Mouse (Mus musculus) heart, adult 2 months (tissue): ENCODE results near the gene Gm11111. TPM values are rescaled to one million over a fixed set of nuclear protein-coding genes. Genes with fewer than 3 reads are reported as not detected.

Source experiments
- DNase-seq, 2 experiments: peaks; one replicate each; pipeline ENCODE4 v3.0.0; 2021
- H3K27ac ChIP-seq: fragments of 200-600 bp; 2 replicates; pipeline ENCODE4 v1.8.1; 2022
- H3K27me3 ChIP-seq: fragments of 200-500 bp; 2 replicates; pipeline ENCODE4 v1.6.1; 2012; ENCODE audit warnings: mild to moderate bottlenecking, low read length, inconsistent platforms, mixed read lengths; ENCODE audit not compliant: control insufficient read depth, insufficient read depth
- H3K36me3 ChIP-seq: fragments of 200-500 bp; 2 replicates; pipeline ENCODE4 v1.6.1; 2012; ENCODE audit warnings: low read length, inconsistent platforms; ENCODE audit not compliant: control insufficient read depth, insufficient read depth
- H3K4me1 ChIP-seq: fragments of 200-500 bp; 2 replicates; pipeline ENCODE4 v1.6.1; 2011; ENCODE audit warnings: low read length; ENCODE audit not compliant: control insufficient read depth, insufficient read depth
- H3K4me3 ChIP-seq: fragments of 200-600 bp; 2 replicates; pipeline ENCODE4 v1.8.1; 2022
- H3K79me2 ChIP-seq: fragments of 200-500 bp; replicated peaks from 2 replicates; pipeline ENCODE4 v1.6.1; 2012; ENCODE audit warnings: mild to moderate bottlenecking, inconsistent platforms, low read length, moderate library complexity, mixed read lengths; ENCODE audit not compliant: control insufficient read depth, insufficient read depth
- H3K9ac ChIP-seq: fragments of 200-500 bp; 2 replicates; pipeline ENCODE4 v1.6.1; 2012; ENCODE audit warnings: low read depth, mild to moderate bottlenecking, control low read depth, inconsistent platforms, low read length, mixed read lengths
- CTCF ChIP-seq: fragments of 200-600 bp; IDR thresholded peaks from 2 replicates; pipeline ENCODE4 v1.8.1; 2022; ENCODE audit warnings: antibody characterized with exemption, mild to moderate bottlenecking, moderate library complexity
- EP300 ChIP-seq: fragments of 200-500 bp; IDR thresholded peaks from 2 replicates; pipeline ENCODE4 v1.6.1; 2011; ENCODE audit warnings: low read depth, low read length, control low read depth; ENCODE audit not compliant: insufficient read depth
- POLR2A ChIP-seq: fragments of 200-500 bp; IDR thresholded peaks from 2 replicates; pipeline ENCODE4 v1.6.1; 2011; ENCODE audit warnings: mild to moderate bottlenecking, low read depth, low read length, control low read depth; ENCODE audit not compliant: insufficient read depth
- WGBS: fragments of 180-500 bp; shearing (Covaris S2); methylation state at CpG from one replicate; pipeline ENCODE4 v1.1.7; 2018; 5-methylcytosine and 5-hydroxymethylcytosine counted together
- intact Hi-C: fragments of 180-260 bp; cut with DNase I; formaldehyde crosslinking; loops from one replicate; pipeline ENCODE4 v1.15.1; 2025
- polyA plus RNA-seq: library from polyadenylated mRNA; depleted of rRNA; stranded (reverse); fragments of >200 nt; gene quantifications from 2 replicates; pipeline ENCODE4 v1.2.3, GENCODE M21; 2012
- total RNA-seq, 2 experiments: library from RNA; stranded (reverse); gene quantifications; 2 replicates each; pipeline ENCODE4 v1.2.3; 2021

The Gm11111 gene
- total and polyA plus RNA-seq, 3 experiments: not detected

- Histone ChIP-seq H3K9ac (no peak overlapping the region), H3K27me3 (no peaks in the 10 kb centered on the region), H3K27ac (no peak overlapping the region), H3K4me3 (no peak overlapping the region), H3K79me2 (no peaks in the 10 kb centered on the region), H3K4me1 (no peaks in the 10 kb centered on the region), H3K36me3 (no peaks in the 10 kb centered on the region)
- TF ChIP-seq POLR2A: no peak
- no peak for TF ChIP-seq EP300
- no peak for TF ChIP-seq CTCF
- 56% methylated on average over 9 of the region's 9 CpGs for WGBS
- intact Hi-C loops: no loop called here
- DNase-seq: no peak
These were observed 11.3 kb downstream of the Gm11111 start for GRCm38 (mm10) chr5:98563801-98564200.

- Histone ChIP-seq H3K36me3 (no peaks in the 10 kb centered on the region), H3K27me3 (no peaks in the 10 kb centered on the region), H3K9ac (no peak overlapping the region), H3K27ac (no peak overlapping the region), H3K4me3 (no peak overlapping the region), H3K79me2 (no peaks in the 10 kb centered on the region), H3K4me1 (no peaks in the 10 kb centered on the region)
- WGBS: 59% methylated on average over 6 of the region's 6 CpGs
- TF ChIP-seq CTCF (no peak), EP300 (no peak), POLR2A (no peak)
- intact Hi-C loops: no loop called here
- no peak for DNase-seq
These were observed 14.1 kb downstream of the Gm11111 start for GRCm38 (mm10) chr5:98566461-98567193.

- WGBS: 91% methylated on average over 4 of the region's 4 CpGs
- intact Hi-C loops: no loop called here
- DNase-seq: no peak
These were observed 16.0 kb downstream of the Gm11111 start for GRCm38 (mm10) chr5:98568481-98568880.

GRCm38 (mm10) chr5:98569029-98569513, 16.6 kb downstream of the Gm11111 start:
- H3K27ac ChIP-seq: no peak overlapping the region
- H3K79me2 ChIP-seq: no peaks in the 10 kb centered on the region
- TF ChIP-seq EP300 (no peak), CTCF (no peak), POLR2A (no peak)
- H3K4me3 ChIP-seq: no peak overlapping the region
- DNase-seq: no peak
- no peaks in the 10 kb centered on the region for H3K27me3 ChIP-seq
- no peaks in the 10 kb centered on the region for H3K4me1 ChIP-seq
- intact Hi-C loops: no loop called here
- no peak overlapping the region for H3K9ac ChIP-seq
- 50% methylated on average over 3 of the region's 3 CpGs for WGBS
- no peaks in the 10 kb centered on the region for H3K36me3 ChIP-seq

More at GRCm38 (mm10) chr5:98568481-98568880, 16.0 kb downstream of the Gm11111 start:
- H3K27ac ChIP-seq: no peak overlapping the region
- TF ChIP-seq POLR2A: no peak
- no peak for TF ChIP-seq EP300
- TF ChIP-seq CTCF: no peak
- no peaks in the 10 kb centered on the region for H3K36me3 ChIP-seq
- no peak overlapping the region for H3K9ac ChIP-seq
- H3K4me1 ChIP-seq: no peaks in the 10 kb centered on the region
- no peaks in the 10 kb centered on the region for H3K79me2 ChIP-seq
- H3K4me3 ChIP-seq: no peak overlapping the region
- no peaks in the 10 kb centered on the region for H3K27me3 ChIP-seq

GRCm38 (mm10) chr5:98572392-98572791, 19.9 kb downstream of the Gm11111 start:
- no peaks in the 10 kb centered on the region for H3K79me2 ChIP-seq
- no peak for TF ChIP-seq CTCF
- no peak for TF ChIP-seq POLR2A
- no peak for TF ChIP-seq EP300
- H3K27me3 ChIP-seq: no peaks in the 10 kb centered on the region
- intact Hi-C loops: no loop called here
- no peaks in the 10 kb centered on the region for H3K4me1 ChIP-seq
- H3K36me3 ChIP-seq: no peaks in the 10 kb centered on the region
- H3K9ac ChIP-seq: no peak overlapping the region
- 68% methylated on average over 4 of the region's 4 CpGs for WGBS
- no peak overlapping the region for H3K4me3 ChIP-seq
- no peak overlapping the region for H3K27ac ChIP-seq
- no peak for DNase-seq

GRCm38 (mm10) chr5:98574711-98575470, 22.4 kb downstream of the Gm11111 start:
- Histone ChIP-seq H3K36me3 (no peaks in the 10 kb centered on the region), H3K27me3 (no peaks in the 10 kb centered on the region), H3K79me2 (no peaks in the 10 kb centered on the region), H3K4me1 (no peaks in the 10 kb centered on the region), H3K9ac (no peak overlapping the region), H3K4me3 (no peak overlapping the region), H3K27ac (no peak overlapping the region)
- TF ChIP-seq POLR2A: no peak
- TF ChIP-seq EP300: no peak
- no peak for TF ChIP-seq CTCF
- intact Hi-C loops: no loop called here
- 67% methylated on average over 12 of the region's 12 CpGs for WGBS
- no peak for DNase-seq
